Mouse (Mus musculus) midbrain, embryonic 13.5 days (tissue): Measurements from ENCODE around the gene Pspc1. TPM values are rescaled to one million over a fixed set of nuclear protein-coding genes. Genes with fewer than 3 reads are reported as not detected.

Experiments used
- ATAC-seq: fragments of 200-750 bp; cut with Nextera tagmentation; 2 replicates; pipeline ENCODE4 v1.8.0; 2017; ENCODE audit warnings: mild to moderate bottlenecking, moderate TSS enrichment, moderate library complexity
- H3K27ac ChIP-seq: fragments of 300-500 bp; sonication (generic); 2 replicates; pipeline ENCODE4 v1.5.1; 2015; ENCODE audit warnings: inconsistent platforms, mild to moderate bottlenecking, moderate library complexity
- H3K27me3 ChIP-seq: fragments of 300-500 bp; sonication (generic); 2 replicates; pipeline ENCODE4 v1.6.1; 2015; ENCODE audit warnings: mild to moderate bottlenecking, inconsistent platforms
- H3K36me3 ChIP-seq: fragments of 300-500 bp; sonication (generic); 2 replicates; pipeline ENCODE4 v1.6.1; 2015; ENCODE audit warnings: mild to moderate bottlenecking, inconsistent platforms
- H3K4me1 ChIP-seq: fragments of 300-500 bp; sonication (generic); replicated peaks from 2 replicates; pipeline ENCODE4 v1.6.1; 2015; ENCODE audit warnings: inconsistent platforms
- H3K4me2 ChIP-seq: fragments of 300-500 bp; sonication (generic); replicated peaks from 2 replicates; pipeline ENCODE4 v1.6.1; 2015; ENCODE audit warnings: moderate library complexity, mild to moderate bottlenecking, inconsistent platforms
- H3K4me3 ChIP-seq: fragments of 300-500 bp; sonication (generic); replicated peaks from 2 replicates; pipeline ENCODE4 v1.5.1; 2015; ENCODE audit warnings: mild to moderate bottlenecking, inconsistent platforms
- H3K9ac ChIP-seq: fragments of 300-500 bp; sonication (generic); replicated peaks from 2 replicates; pipeline ENCODE4 v1.6.1; 2015; ENCODE audit warnings: mild to moderate bottlenecking, inconsistent platforms
- H3K9me3 ChIP-seq: fragments of 300-500 bp; sonication (generic); 2 replicates; pipeline ENCODE4 v1.6.1; 2016; ENCODE audit warnings: mild to moderate bottlenecking, inconsistent platforms
- WGBS: fragments of 180-500 bp; shearing (Covaris S2); methylation state at CpG from one replicate; pipeline ENCODE4 v1.1.7; 2015; 5-methylcytosine and 5-hydroxymethylcytosine counted together
- polyA plus RNA-seq: library from polyadenylated mRNA; unstranded; fragments of >200 nt; fragmentation: Nextera tagmentation; extraction: Ambion mirVana; gene quantifications from 2 replicates; pipeline ENCODE4 v1.2.1, GENCODE M21; 2015

The Pspc1 gene
- polyA plus RNA-seq, 1 experiment from 2014 or later = 51.1 TPM

- H3K27me3 ChIP-seq = no peaks in the 10 kb centered on the region
- H3K4me3 ChIP-seq = no peak overlapping the region
- no peaks in the 10 kb centered on the region for H3K9me3 ChIP-seq
- H3K4me1 ChIP-seq = no peaks in the 10 kb centered on the region
- 75% methylated on average over 1 of the region's 1 CpGs for WGBS
- H3K27ac ChIP-seq = no peak overlapping the region
- peaks cover 85% of the 10 kb centered on the region for H3K36me3 ChIP-seq
- H3K9ac ChIP-seq = no peak overlapping the region
- no peak for ATAC-seq
- no peak overlapping the region for H3K4me2 ChIP-seq
Observed at GRCm38 (mm10) chr14:56689766-56690165, 88.3 kb downstream of the Pspc1 start.

GRCm38 (mm10) chr14:56689116-56689515 is 89.0 kb downstream of the Pspc1 start:
- H3K9me3 ChIP-seq = no peaks in the 10 kb centered on the region
- no peak overlapping the region for H3K9ac ChIP-seq
- H3K36me3 ChIP-seq = peaks cover 85% of the 10 kb centered on the region
- 94% methylated on average over 1 of the region's 1 CpGs for WGBS
- H3K4me2 ChIP-seq = no peak overlapping the region
- H3K27ac ChIP-seq = no peak overlapping the region
- H3K4me3 ChIP-seq = no peak overlapping the region
- H3K4me1 ChIP-seq = no peaks in the 10 kb centered on the region
- ATAC-seq = no peak
- no peaks in the 10 kb centered on the region for H3K27me3 ChIP-seq

- ATAC-seq = no peak
- peaks cover 79% of the 10 kb centered on the region for H3K36me3 ChIP-seq
- no peak overlapping the region for H3K4me2 ChIP-seq
- no peaks in the 10 kb centered on the region for H3K27me3 ChIP-seq
- no peaks in the 10 kb centered on the region for H3K4me1 ChIP-seq
- H3K9me3 ChIP-seq = no peaks in the 10 kb centered on the region
- H3K4me3 ChIP-seq = no peak overlapping the region
- WGBS = 93% methylated on average over 1 of the region's 1 CpGs
- no peak overlapping the region for H3K9ac ChIP-seq
- H3K27ac ChIP-seq = no peak overlapping the region
Observed at GRCm38 (mm10) chr14:56685426-56685825, 92.7 kb downstream of the Pspc1 start.

Other genes starting within 250 kb of the Pspc1 start
- gene Cenpj, start 202.9 kb downstream of the Pspc1 start, polyA plus RNA-seq = 10.2 and 11.4 TPM in 2 replicates
- gene Parp4, start 202.7 kb downstream of the Pspc1 start, polyA plus RNA-seq = 0.87 and 0.92 TPM in 2 replicates
- 52.2 and 52.3 TPM in 2 replicates for gene Mphosph8, start 110.1 kb downstream of the Pspc1 start, polyA plus RNA-seq
- 37.1 and 38.1 TPM in 2 replicates for gene Zmym5, start 33.4 kb upstream of the Pspc1 start, polyA plus RNA-seq
- 84.8 and 85.8 TPM in 2 replicates for gene Zmym2, start 108.3 kb upstream of the Pspc1 start, polyA plus RNA-seq